Mouse (Mus musculus) forebrain, embryonic 12.5 days (tissue): ENCODE results near the gene Shpk. TPM values are rescaled to one million over a fixed set of nuclear protein-coding genes. Genes with fewer than 3 reads are reported as not detected.

Source experiments
- ATAC-seq: fragments of 200-750 bp; cut with Nextera tagmentation; 2 replicates; pipeline ENCODE4 v1.8.0; 2017; ENCODE audit warnings: moderate TSS enrichment; ENCODE audit not compliant: low FRiP score
- H3K27ac ChIP-seq: fragments of 300-500 bp; sonication (generic); 2 replicates; pipeline ENCODE4 v1.5.1; 2016; ENCODE audit warnings: mild to moderate bottlenecking
- H3K27me3 ChIP-seq: fragments of 300-500 bp; sonication (generic); 2 replicates; pipeline ENCODE4 v1.6.1; 2016; ENCODE audit warnings: mild to moderate bottlenecking
- H3K36me3 ChIP-seq: fragments of 300-500 bp; sonication (generic); replicated peaks from 2 replicates; pipeline ENCODE4 v1.6.1; 2016; ENCODE audit warnings: mild to moderate bottlenecking
- H3K4me1 ChIP-seq: fragments of 300-500 bp; sonication (generic); 2 replicates; pipeline ENCODE4 v1.6.1; 2016
- H3K4me2 ChIP-seq: fragments of 300-500 bp; sonication (generic); 2 replicates; pipeline ENCODE4 v1.6.1; 2016; ENCODE audit warnings: mild to moderate bottlenecking, moderate library complexity
- H3K4me3 ChIP-seq: fragments of 300-500 bp; sonication (generic); replicated peaks from 2 replicates; pipeline ENCODE4 v1.5.1; 2016; ENCODE audit warnings: mild to moderate bottlenecking
- H3K9ac ChIP-seq: fragments of 300-500 bp; sonication (generic); 2 replicates; pipeline ENCODE4 v1.6.1; 2016; ENCODE audit warnings: mild to moderate bottlenecking
- H3K9me3 ChIP-seq: fragments of 300-500 bp; sonication (generic); 2 replicates; pipeline ENCODE4 v1.6.1; 2016
- WGBS: fragments of 180-500 bp; shearing (Covaris S2); methylation state at CpG from one replicate; pipeline ENCODE4 v1.1.7; 2016; 5-methylcytosine and 5-hydroxymethylcytosine counted together
- polyA plus RNA-seq: library from polyadenylated mRNA; unstranded; fragments of >200 nt; fragmentation: Nextera tagmentation; extraction: Ambion mirVana; gene quantifications from 2 replicates; pipeline ENCODE4 v1.2.1, GENCODE M21; 2016

Shpk gene
- polyA plus RNA-seq, 1 experiment from 2014 or later, result 1.1 TPM

GRCm38 (mm10) chr11:73176608-73177508 is 22.4 kb upstream of the Shpk start, which contains the start of the genes Emc6 and Tax1bp3:
TSS of gene Emc6 (minus strand) at chr11:73177037.
TSS of gene Tax1bp3 (plus strand) at chr11:73177083.
- Histone ChIP-seq H3K36me3 (peaks cover 16% of the 10 kb centered on the region), H3K9ac (peak within 1 kb of the TSS; percentile 92), H3K27ac (peak within 1 kb of the TSS; percentile 84), H3K27me3 (no peaks in the 10 kb centered on the region), H3K4me1 (peaks cover 30% of the 10 kb centered on the region), H3K9me3 (no peaks in the 10 kb centered on the region), H3K4me3 (peak within 1 kb of the TSS; percentile 97), H3K4me2 (peak within 1 kb of the TSS; percentile 73)
- under 1% methylated on average over 81 of the region's 81 CpGs for WGBS
- peak; percentile 98 for ATAC-seq

- Histone ChIP-seq H3K36me3 (peaks cover 22% of the 10 kb centered on the region), H3K9me3 (no peaks in the 10 kb centered on the region), H3K27me3 (no peaks in the 10 kb centered on the region), H3K4me1 (peaks cover 30% of the 10 kb centered on the region), H3K27ac (peak overlapping the region; percentile 84), H3K4me3 (peak overlapping the region; percentile 97), H3K9ac (peak overlapping the region; percentile 75), H3K4me2 (peak overlapping the region; percentile 73)
- WGBS, result under 1% methylated on average over 28 of the region's 28 CpGs
- peak; percentile 60 for ATAC-seq
Measured at GRCm38 (mm10) chr11:73177509-73177875, 21.8 kb upstream of the Shpk start.

GRCm38 (mm10) chr11:73177895-73178294 is 21.4 kb upstream of the Shpk start:
- peak overlapping the region; percentile 73 for H3K4me2 ChIP-seq

GRCm38 (mm10) chr11:73185872-73186615 is 13.2 kb upstream of the Shpk start:
- WGBS, result 94% methylated on average over 10 of the region's 10 CpGs
- Histone ChIP-seq H3K36me3 (peaks cover 66% of the 10 kb centered on the region), H3K4me3 (no peak overlapping the region)

More at GRCm38 (mm10) chr11:73177895-73178294, 21.4 kb upstream of the Shpk start:
- peaks cover 30% of the 10 kb centered on the region for H3K4me1 ChIP-seq
- no peak for ATAC-seq
- no peaks in the 10 kb centered on the region for H3K9me3 ChIP-seq
- H3K36me3 ChIP-seq, result peaks cover 22% of the 10 kb centered on the region
- peak overlapping the region; percentile 84 for H3K27ac ChIP-seq
- peak overlapping the region; percentile 75 for H3K9ac ChIP-seq
- no peaks in the 10 kb centered on the region for H3K27me3 ChIP-seq
- WGBS, result 3% methylated on average over 2 of the region's 2 CpGs
- H3K4me3 ChIP-seq, result peak overlapping the region; percentile 97

GRCm38 (mm10) chr11:73187231-73187630 is 12.0 kb upstream of the Shpk start:
- Histone ChIP-seq H3K9me3 (no peaks in the 10 kb centered on the region), H3K27ac (no peak overlapping the region), H3K4me2 (no peak overlapping the region), H3K36me3 (peaks cover 72% of the 10 kb centered on the region), H3K27me3 (no peaks in the 10 kb centered on the region), H3K9ac (no peak overlapping the region), H3K4me1 (no peaks in the 10 kb centered on the region), H3K4me3 (no peak overlapping the region)
- 91% methylated on average over 6 of the region's 6 CpGs for WGBS
- ATAC-seq, result no peak

More at GRCm38 (mm10) chr11:73185872-73186615, 13.2 kb upstream of the Shpk start:
- Histone ChIP-seq H3K9me3 (no peaks in the 10 kb centered on the region), H3K27ac (no peak overlapping the region), H3K4me1 (no peaks in the 10 kb centered on the region), H3K9ac (no peak overlapping the region), H3K4me2 (no peak overlapping the region), H3K27me3 (no peaks in the 10 kb centered on the region)
- ATAC-seq, result no peak

GRCm38 (mm10) chr11:73193047-73193446 is 6.2 kb upstream of the Shpk start:
- ATAC-seq, result no peak
- H3K4me2 ChIP-seq, result no peak overlapping the region
- peaks cover 8% of the 10 kb centered on the region for H3K4me1 ChIP-seq
- H3K27me3 ChIP-seq, result no peaks in the 10 kb centered on the region
- no peak overlapping the region for H3K9ac ChIP-seq
- whole genome bisulfite sequencing, result 81% methylated on average over 6 of the region's 6 CpGs
- H3K9me3 ChIP-seq, result no peaks in the 10 kb centered on the region
- H3K4me3 ChIP-seq, result no peak overlapping the region
- no peak overlapping the region for H3K27ac ChIP-seq
- peaks cover 37% of the 10 kb centered on the region for H3K36me3 ChIP-seq

- no peaks in the 10 kb centered on the region for H3K9me3 ChIP-seq
- 83% methylated on average over 2 of the region's 2 CpGs for WGBS
- peaks cover 26% of the 10 kb centered on the region for H3K36me3 ChIP-seq
- no peaks in the 10 kb centered on the region for H3K27me3 ChIP-seq
- H3K4me2 ChIP-seq, result no peak overlapping the region
- H3K4me3 ChIP-seq, result no peak overlapping the region
- H3K4me1 ChIP-seq, result peaks cover 11% of the 10 kb centered on the region
- no peak overlapping the region for H3K27ac ChIP-seq
- no peak overlapping the region for H3K9ac ChIP-seq
- ATAC-seq, result no peak
Measured at GRCm38 (mm10) chr11:73194444-73194843, 4.8 kb upstream of the Shpk start.

- 7% methylated on average over 1 of the region's 1 CpGs for whole genome bisulfite sequencing
- peak overlapping the region; percentile 95 for H3K4me2 ChIP-seq
Measured at GRCm38 (mm10) chr11:73198190-73198589, 1.1 kb upstream of the Shpk start.

GRCm38 (mm10) chr11:73198603-73199229 is 544 bp upstream of the Shpk start, which contains the start of gene Ctns:
TSS of gene Ctns (minus strand) at chr11:73199042.
- peak within 1 kb of the TSS; percentile 61 for H3K4me3 ChIP-seq
- H3K27ac ChIP-seq, result 0 out of 2 replicates have a peak within 1 kb of the TSS, but pooled peaks have one; percentile 19
- H3K36me3 ChIP-seq, result no peaks in the 10 kb centered on the region
- H3K4me2 ChIP-seq, result peak within 1 kb of the TSS; percentile 95
- peak within 1 kb of the TSS; percentile 78 for H3K9ac ChIP-seq
- H3K9me3 ChIP-seq, result no peaks in the 10 kb centered on the region
- peak; percentile 94 for ATAC-seq
- H3K4me1 ChIP-seq, result peaks cover 16% of the 10 kb centered on the region
- 2% methylated on average over 22 of the region's 22 CpGs for WGBS
- H3K27me3 ChIP-seq, result peaks cover 10% of the 10 kb centered on the region; the same call in 1 of the 2 replicates

More at GRCm38 (mm10) chr11:73198190-73198589, 1.1 kb upstream of the Shpk start:
- no peaks in the 10 kb centered on the region for H3K36me3 ChIP-seq
- peak overlapping the region; percentile 61 for H3K4me3 ChIP-seq
- ATAC-seq, result no peak
- peaks cover 10% of the 10 kb centered on the region; the same call in 1 of the 2 replicates for H3K27me3 ChIP-seq
- no peak overlapping the region for H3K27ac ChIP-seq
- peak overlapping the region; percentile 78; the same call in 1 of the 2 replicates for H3K9ac ChIP-seq
- no peaks in the 10 kb centered on the region for H3K9me3 ChIP-seq
- H3K4me1 ChIP-seq, result peaks cover 16% of the 10 kb centered on the region

- Histone ChIP-seq H3K9ac (peak overlapping the region; percentile 78), H3K27me3 (peaks cover 10% of the 10 kb centered on the region; the same call in 1 of the 2 replicates), H3K27ac (no peak overlapping the region), H3K9me3 (no peaks in the 10 kb centered on the region), H3K36me3 (no peaks in the 10 kb centered on the region), H3K4me1 (peaks cover 16% of the 10 kb centered on the region), H3K4me2 (peak overlapping the region; percentile 95), H3K4me3 (peak overlapping the region; percentile 61)
- 5% methylated on average over 12 of the region's 12 CpGs for WGBS
- ATAC-seq, result no peak
Measured at GRCm38 (mm10) chr11:73199879-73200278, 619 bp downstream of the Shpk start.

GRCm38 (mm10) chr11:73201021-73201420 is 1.8 kb downstream of the Shpk start:
- ATAC-seq, result no peak
- no peak overlapping the region for H3K4me2 ChIP-seq
- H3K4me3 ChIP-seq, result no peak overlapping the region
- no peak overlapping the region for H3K9ac ChIP-seq
- H3K27ac ChIP-seq, result no peak overlapping the region
- 75% methylated on average over 2 of the region's 2 CpGs for WGBS
- H3K4me1 ChIP-seq, result peaks cover 16% of the 10 kb centered on the region
- no peaks in the 10 kb centered on the region for H3K36me3 ChIP-seq
- H3K27me3 ChIP-seq, result peaks cover 10% of the 10 kb centered on the region; the same call in 1 of the 2 replicates
- no peaks in the 10 kb centered on the region for H3K9me3 ChIP-seq
